Mouse (Mus musculus): ENCODE results near the gene Atf7ip. TPM values are rescaled to one million over a fixed set of nuclear protein-coding genes. Genes with fewer than 3 reads are reported as not detected.
A peak's percentile ranks its signal among the peaks of the same experiment; 100 is the strongest.

Atf7ip gene
- polyA plus RNA-seq, 1 experiment from 2014 or later = 37.8 TPM

DNA sequence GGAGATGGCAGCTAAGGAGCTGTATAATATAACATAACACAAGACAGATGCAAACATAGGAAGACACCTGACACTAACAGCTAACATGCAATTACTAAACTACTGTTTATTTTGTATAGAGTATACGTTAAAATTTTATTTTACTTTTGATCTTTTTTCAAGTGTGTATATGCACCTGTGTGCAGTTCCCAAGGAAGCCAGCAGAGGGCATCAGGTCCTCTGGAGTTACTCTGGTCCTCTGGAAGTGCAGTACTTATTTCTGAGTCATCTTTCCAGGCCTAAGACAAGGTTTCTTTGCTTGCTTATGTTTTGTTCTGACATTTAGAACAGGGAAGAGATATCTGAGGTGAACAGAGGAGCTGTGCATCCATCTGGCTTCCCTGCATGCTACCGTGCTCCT is 138.2 kb downstream of the Atf7ip start:
- H3K4me2 ChIP-seq = no peak overlapping the region
- 91% methylated on average over 2 of the region's 2 CpGs for WGBS
- ATAC-seq (ENCODE audit: low read depth) = no peak

DNA sequence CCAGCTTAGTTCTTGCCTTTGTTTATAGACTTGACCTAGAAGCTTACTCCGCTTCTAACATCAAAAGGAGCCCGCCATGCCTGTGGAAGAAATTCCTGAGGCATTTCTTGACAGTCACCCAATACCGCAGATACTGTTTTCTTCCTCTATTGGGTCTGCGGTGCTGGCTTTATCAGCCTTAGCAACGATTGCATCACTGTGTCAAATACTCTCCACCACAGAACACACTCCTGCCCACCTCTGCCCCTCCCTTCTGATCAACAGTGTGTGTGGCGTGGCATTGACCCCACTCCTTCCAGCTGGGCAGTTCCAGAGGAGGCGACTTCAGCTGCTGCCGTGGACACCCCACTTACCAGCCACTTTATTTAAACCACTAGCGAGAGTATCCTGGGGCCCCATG is 139.8 kb downstream of the Atf7ip start:
- H3K4me2 ChIP-seq = peak overlapping the region; percentile 11; the same call in 1 of the 2 replicates
- no peak overlapping the region for H3K4me3 ChIP-seq
- no peak overlapping the region for H3K9ac ChIP-seq
- no peaks in the 10 kb centered on the region for H3K27me3 ChIP-seq
- H3K27ac ChIP-seq (replicated peaks) = peak overlapping the region; percentile 46
- ATAC-seq (ENCODE audit: low read depth) = peak; percentile 74; the same call in 1 of the 2 replicates
- H3K9me3 ChIP-seq = peaks cover 5% of the 10 kb centered on the region
- WGBS = 48% methylated on average over 9 of the region's 9 CpGs
- H3K4me1 ChIP-seq (replicated peaks) = peaks cover 12% of the 10 kb centered on the region
- no peaks in the 10 kb centered on the region for H3K36me3 ChIP-seq

More for the DNA sequence above, 138.2 kb downstream of the Atf7ip start:
- H3K27me3 ChIP-seq = no peaks in the 10 kb centered on the region
- H3K27ac ChIP-seq (replicated peaks) = no peak overlapping the region
- H3K9me3 ChIP-seq = peaks cover 5% of the 10 kb centered on the region
- H3K4me1 ChIP-seq (replicated peaks) = peaks cover 12% of the 10 kb centered on the region
- H3K9ac ChIP-seq = no peak overlapping the region
- H3K4me3 ChIP-seq = no peak overlapping the region
- no peaks in the 10 kb centered on the region for H3K36me3 ChIP-seq

DNA sequence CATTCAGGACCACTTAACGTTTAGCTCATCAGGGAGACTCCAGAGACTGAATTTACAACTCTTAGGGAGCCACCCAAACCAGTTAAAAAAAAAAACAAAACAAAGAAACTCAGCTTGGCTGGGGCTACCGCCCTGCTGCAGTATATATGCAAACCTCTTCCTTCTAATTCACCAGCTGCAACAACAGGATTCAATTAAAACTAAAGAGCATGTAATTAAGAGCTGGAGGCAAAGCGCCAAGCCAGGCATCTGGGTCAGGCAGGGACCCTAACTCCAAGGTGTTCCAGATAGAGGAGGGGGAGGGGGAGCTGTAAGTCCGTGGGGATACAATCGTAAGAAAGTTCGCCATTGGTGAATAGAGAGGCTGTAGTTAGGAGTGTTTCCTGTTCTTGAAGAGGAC is 140.2 kb downstream of the Atf7ip start:
- Histone ChIP-seq H3K4me2 (peak overlapping the region; percentile 11; the same call in 1 of the 2 replicates), H3K27ac (replicated peaks) (peak overlapping the region; percentile 46; the same call in 1 of the 2 replicates), H3K9me3 (peaks cover 5% of the 10 kb centered on the region), H3K9ac (no peak overlapping the region), H3K27me3 (no peaks in the 10 kb centered on the region), H3K36me3 (no peaks in the 10 kb centered on the region), H3K4me1 (replicated peaks) (peaks cover 12% of the 10 kb centered on the region), H3K4me3 (no peak overlapping the region)
- peak; percentile 89 for ATAC-seq (ENCODE audit: low read depth)
- 18% methylated on average over 6 of the region's 6 CpGs for WGBS

DNA sequence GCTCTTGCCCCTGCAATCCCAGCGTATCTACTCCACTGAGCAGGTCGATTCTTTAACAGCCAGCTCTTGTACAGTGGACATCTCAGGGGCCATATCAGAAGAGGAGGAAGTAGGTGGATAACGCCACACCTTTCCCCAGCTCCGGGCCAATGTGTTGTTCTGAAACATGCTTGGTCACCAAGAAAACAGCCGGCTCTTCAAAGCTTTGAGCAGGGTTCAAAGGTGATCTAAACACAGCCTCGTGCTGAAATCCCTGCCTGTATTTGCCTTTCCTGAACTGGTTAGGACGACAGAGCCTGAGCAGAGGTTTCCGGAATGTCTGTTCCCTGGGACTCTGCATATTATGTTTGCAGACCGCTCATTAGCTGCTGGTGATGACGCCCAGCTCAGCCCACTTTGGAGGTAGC is 141.5 kb downstream of the Atf7ip start:
- WGBS = 81% methylated on average over 10 of the region's 10 CpGs
- Histone ChIP-seq H3K4me2 (no peak overlapping the region), H3K4me3 (no peak overlapping the region), H3K9ac (no peak overlapping the region), H3K27me3 (no peaks in the 10 kb centered on the region), H3K27ac (replicated peaks) (no peak overlapping the region), H3K36me3 (no peaks in the 10 kb centered on the region), H3K4me1 (replicated peaks) (peaks cover 12% of the 10 kb centered on the region), H3K9me3 (peaks cover 5% of the 10 kb centered on the region)
- no peak for ATAC-seq (ENCODE audit: low read depth)

DNA sequence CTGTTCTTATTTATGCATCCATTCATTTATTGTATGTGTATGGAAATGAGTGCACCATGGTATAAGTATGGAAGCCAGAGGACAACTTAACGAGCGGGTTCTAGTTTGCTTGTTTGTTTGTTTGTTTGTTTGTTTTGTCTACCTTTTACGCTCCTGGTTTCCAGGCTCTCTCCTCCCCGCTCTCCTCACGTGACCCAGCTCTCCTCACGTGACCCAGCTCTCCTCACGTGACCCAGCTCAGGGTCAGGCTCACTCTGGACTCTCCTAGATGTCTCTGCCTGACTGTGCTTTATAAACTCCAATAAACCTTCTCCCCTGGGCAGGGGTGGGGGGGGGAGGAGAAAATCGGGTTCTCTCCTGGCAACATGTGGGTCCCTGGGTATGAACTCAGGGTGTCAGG is 144.7 kb downstream of the Atf7ip start:
- Histone ChIP-seq H3K4me1 (replicated peaks) (peaks cover 9% of the 10 kb centered on the region), H3K9ac (no peak overlapping the region), H3K27me3 (no peaks in the 10 kb centered on the region), H3K9me3 (no peaks in the 10 kb centered on the region), H3K36me3 (no peaks in the 10 kb centered on the region), H3K27ac (replicated peaks) (no peak overlapping the region), H3K4me2 (no peak overlapping the region), H3K4me3 (no peak overlapping the region)
- WGBS = 89% methylated on average over 8 of the region's 8 CpGs
- no peak for ATAC-seq (ENCODE audit: low read depth)

GRCm38 (mm10) chr6:136653331-136653730 is 147.4 kb downstream of the Atf7ip start:
- H3K4me3 ChIP-seq = no peak overlapping the region
- H3K4me1 ChIP-seq (replicated peaks) = no peaks in the 10 kb centered on the region
- H3K4me2 ChIP-seq = no peak overlapping the region
- no peak for ATAC-seq (ENCODE audit: low read depth)
- WGBS = 69% methylated on average over 5 of the region's 5 CpGs
- H3K27ac ChIP-seq (replicated peaks) = no peak overlapping the region
- H3K36me3 ChIP-seq = no peaks in the 10 kb centered on the region
- no peaks in the 10 kb centered on the region for H3K9me3 ChIP-seq
- H3K27me3 ChIP-seq = no peaks in the 10 kb centered on the region
- H3K9ac ChIP-seq = no peak overlapping the region

- no peaks in the 10 kb centered on the region for H3K27me3 ChIP-seq
- ATAC-seq (ENCODE audit: low read depth) = no peak
- H3K4me1 ChIP-seq (replicated peaks) = no peaks in the 10 kb centered on the region
- no peak overlapping the region for H3K4me2 ChIP-seq
- H3K36me3 ChIP-seq = no peaks in the 10 kb centered on the region
- no peak overlapping the region for H3K27ac ChIP-seq (replicated peaks)
- H3K9ac ChIP-seq = no peak overlapping the region
- WGBS = 94% methylated on average over 20 of the region's 20 CpGs
- no peak overlapping the region for H3K4me3 ChIP-seq
- H3K9me3 ChIP-seq = no peaks in the 10 kb centered on the region
Observed at GRCm38 (mm10) chr6:136654470-136654869, 148.5 kb downstream of the Atf7ip start.

DNA sequence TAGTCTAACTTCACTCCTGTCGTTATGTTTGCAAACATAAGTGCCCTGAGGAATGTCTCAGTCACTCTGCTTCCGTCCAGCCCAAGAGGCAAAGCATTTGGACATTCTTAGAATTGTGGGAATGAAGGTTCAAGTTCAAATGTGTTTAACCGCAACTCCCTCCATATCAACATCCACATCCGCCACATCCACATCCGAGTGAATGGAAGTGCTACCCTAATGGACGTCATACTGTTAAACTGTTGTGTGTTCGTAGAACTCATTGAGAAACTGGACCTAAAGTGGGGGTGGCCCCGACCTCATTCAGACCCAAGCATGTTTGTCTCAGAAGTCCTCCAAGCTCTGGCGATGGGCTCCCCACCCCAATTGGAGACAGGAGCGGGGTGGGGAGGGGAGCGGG is 149.8 kb downstream of the Atf7ip start:
- no peaks in the 10 kb centered on the region for H3K4me1 ChIP-seq (replicated peaks)
- 66% methylated on average over 11 of the region's 11 CpGs for WGBS
- H3K36me3 ChIP-seq = no peaks in the 10 kb centered on the region
- H3K27me3 ChIP-seq = peaks cover 6% of the 10 kb centered on the region
- H3K4me3 ChIP-seq = no peak overlapping the region
- no peaks in the 10 kb centered on the region for H3K9me3 ChIP-seq
- H3K9ac ChIP-seq = no peak overlapping the region
- H3K4me2 ChIP-seq = no peak overlapping the region
- ATAC-seq (ENCODE audit: low read depth) = no peak
- H3K27ac ChIP-seq (replicated peaks) = no peak overlapping the region

DNA sequence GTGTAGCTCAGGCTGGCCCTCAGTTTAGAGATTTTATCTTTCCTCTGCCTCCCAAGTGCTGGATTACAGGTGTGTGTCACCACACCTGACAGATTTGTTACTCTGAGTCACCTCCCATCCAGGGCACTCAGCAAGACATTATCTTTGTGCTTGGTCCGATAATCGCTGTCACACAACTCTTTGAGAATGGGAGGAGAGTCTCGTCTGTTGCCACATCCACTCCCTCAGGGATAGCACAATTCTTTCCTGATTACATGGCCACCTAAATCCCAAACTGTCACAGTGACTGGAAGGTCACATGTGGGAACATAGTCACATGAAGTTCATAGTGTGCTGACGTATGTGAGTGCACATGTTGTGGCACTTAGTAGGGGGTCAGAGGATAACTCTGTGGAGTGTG is 152.3 kb downstream of the Atf7ip start:
- peaks cover 8% of the 10 kb centered on the region for H3K4me1 ChIP-seq (replicated peaks)
- no peak overlapping the region for H3K9ac ChIP-seq
- no peak overlapping the region for H3K4me3 ChIP-seq
- H3K4me2 ChIP-seq = no peak overlapping the region
- H3K36me3 ChIP-seq = no peaks in the 10 kb centered on the region
- no peak overlapping the region for H3K27ac ChIP-seq (replicated peaks)
- 91% methylated on average over 4 of the region's 4 CpGs for WGBS
- no peaks in the 10 kb centered on the region for H3K9me3 ChIP-seq
- ATAC-seq (ENCODE audit: low read depth) = no peak
- H3K27me3 ChIP-seq = peaks cover 28% of the 10 kb centered on the region

- no peaks in the 10 kb centered on the region for H3K9me3 ChIP-seq
- peaks cover 32% of the 10 kb centered on the region for H3K27me3 ChIP-seq
- no peak overlapping the region for H3K27ac ChIP-seq (replicated peaks)
- H3K9ac ChIP-seq = no peak overlapping the region
- no peaks in the 10 kb centered on the region for H3K36me3 ChIP-seq
- 91% methylated on average over 9 of the region's 9 CpGs for WGBS
- ATAC-seq (ENCODE audit: low read depth) = no peak
- no peak overlapping the region for H3K4me3 ChIP-seq
- peaks cover 8% of the 10 kb centered on the region for H3K4me1 ChIP-seq (replicated peaks)
- no peak overlapping the region for H3K4me2 ChIP-seq
Observed at GRCm38 (mm10) chr6:136659226-136659625, 153.3 kb downstream of the Atf7ip start.

Other genes with a start within 250 kb of the Atf7ip start
- gene Gm8994, start 178.6 kb upstream of the Atf7ip start, polyA plus RNA-seq (2015; fragmentation: Nextera tagmentation; extraction: Ambion mirVana) = not detected in 2 replicates
- not detected in 2 replicates for gene E330021D16Rik, start 90.6 kb upstream of the Atf7ip start, polyA plus RNA-seq (2015; fragmentation: Nextera tagmentation; extraction: Ambion mirVana)
- 0.59 and 1.2 TPM in 2 replicates for gene Plbd1, start 155.8 kb downstream of the Atf7ip start, polyA plus RNA-seq (2015; fragmentation: Nextera tagmentation; extraction: Ambion mirVana)